Mouse (Mus musculus) adrenal gland, adult 8-10 months (tissue): Measurements from ENCODE around the gene Gpr132. TPM values are rescaled to one million over a fixed set of nuclear protein-coding genes. Genes with fewer than 3 reads are reported as not detected.
"Not testable (repeated sequence)": the region's sequence is repeated elsewhere in the genome, so short reads cannot be mapped to it uniquely, and the experiment has no call there.

ENCODE experiments used
- DNase-seq: peaks from one replicate; pipeline ENCODE4 v3.0.0; 2022
- total RNA-seq, 4 experiments: library from RNA; stranded (reverse); gene quantifications; 2 replicates each; pipeline ENCODE4 v1.2.4; 2022

Gpr132 gene
- total RNA-seq, 4 experiments from 2014 or later, result 0.42 to 0.80 (median 0.56) TPM

- DNase-seq, result no peak
These were observed 48.9 kb downstream of the Gpr132 start for GRCm38 (mm10) chr12:112819057-112819662.

GRCm38 (mm10) chr12:112816866-112817265 is 51.2 kb downstream of the Gpr132 start:
- not testable (repeated sequence) for DNase-seq

DNA sequence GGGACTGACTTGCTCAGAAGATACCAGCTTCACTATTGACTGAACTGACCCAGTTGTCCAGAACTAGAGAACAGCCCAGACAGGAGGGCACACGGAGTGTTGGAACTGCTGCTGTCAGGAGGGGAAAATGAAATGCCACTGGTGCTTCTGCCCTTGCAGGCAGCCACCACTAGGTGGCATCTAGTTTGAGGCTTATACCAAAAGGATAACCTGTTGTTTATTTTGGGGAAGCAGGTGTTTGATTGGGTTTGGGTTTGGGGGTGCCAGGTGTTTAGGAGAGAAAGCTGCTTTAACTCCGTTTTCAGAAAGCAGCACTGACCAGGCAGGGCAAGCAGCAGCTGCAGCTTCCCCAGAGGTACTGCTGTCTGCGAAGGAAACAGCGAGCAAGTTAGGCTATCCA is 51.7 kb downstream of the Gpr132 start:
- no peak for DNase-seq

DNA sequence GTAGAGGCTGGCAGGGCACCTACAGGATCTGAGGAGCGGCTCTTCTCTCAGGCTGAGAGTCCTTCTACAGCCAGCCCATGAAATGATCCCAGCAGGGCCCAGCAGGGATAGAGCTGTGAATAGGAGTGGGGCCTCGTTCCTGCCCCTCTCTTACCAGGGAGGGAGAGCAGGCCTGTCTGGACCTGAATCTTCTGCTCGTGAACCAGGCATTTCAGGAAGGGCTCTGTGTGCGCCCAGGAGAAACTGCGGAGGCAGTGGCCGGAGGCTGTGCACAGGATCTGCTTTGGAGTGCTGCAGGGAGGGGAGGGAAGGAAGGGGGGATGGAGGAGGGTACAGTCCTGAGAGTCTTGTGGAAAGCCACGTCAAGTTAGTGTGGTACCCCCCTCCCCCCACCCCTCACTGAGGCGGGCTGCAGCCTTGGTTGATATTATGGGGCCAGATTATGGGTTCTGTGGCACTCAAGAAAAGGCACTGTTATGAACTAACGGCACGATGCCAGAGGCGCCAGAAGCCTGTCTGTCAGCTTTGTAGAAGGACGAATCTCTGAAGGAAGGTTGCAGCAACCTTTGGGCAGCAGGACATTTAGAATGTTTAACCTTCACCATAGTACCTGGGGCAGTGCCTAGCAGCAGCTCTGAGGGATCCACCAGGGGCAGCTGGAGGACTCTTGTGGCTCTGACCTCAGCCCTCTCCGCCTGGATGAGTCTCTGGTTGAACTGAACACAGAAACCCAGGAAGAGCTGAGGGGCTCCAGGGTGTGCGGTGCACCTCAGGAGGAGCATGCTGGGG is 53.2 kb downstream of the Gpr132 start:
- no peak for DNase-seq

DNA sequence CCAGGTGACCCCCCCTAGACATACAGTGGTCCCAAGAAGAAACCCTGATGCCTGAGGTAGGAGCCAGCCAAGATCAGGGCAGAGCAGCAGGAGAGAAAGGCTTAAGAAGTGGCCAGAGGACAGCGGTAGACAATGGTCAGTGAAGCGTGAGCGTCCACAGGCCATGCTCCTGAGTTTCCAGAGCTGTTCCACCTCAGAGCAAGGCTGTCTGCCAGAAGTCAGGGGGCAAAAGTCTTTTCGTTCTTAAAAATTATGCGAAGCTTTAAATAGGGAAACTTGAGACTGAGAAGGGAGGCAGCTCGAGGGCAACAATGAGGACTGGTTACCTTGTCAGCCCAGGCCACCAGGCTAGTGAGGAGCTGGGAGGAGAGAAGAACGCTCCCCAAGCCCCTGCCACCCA is 54.7 kb downstream of the Gpr132 start:
- no peak for DNase-seq

GRCm38 (mm10) chr12:112810092-112810885 is 57.7 kb downstream of the Gpr132 start:
- no peak for DNase-seq

DNA sequence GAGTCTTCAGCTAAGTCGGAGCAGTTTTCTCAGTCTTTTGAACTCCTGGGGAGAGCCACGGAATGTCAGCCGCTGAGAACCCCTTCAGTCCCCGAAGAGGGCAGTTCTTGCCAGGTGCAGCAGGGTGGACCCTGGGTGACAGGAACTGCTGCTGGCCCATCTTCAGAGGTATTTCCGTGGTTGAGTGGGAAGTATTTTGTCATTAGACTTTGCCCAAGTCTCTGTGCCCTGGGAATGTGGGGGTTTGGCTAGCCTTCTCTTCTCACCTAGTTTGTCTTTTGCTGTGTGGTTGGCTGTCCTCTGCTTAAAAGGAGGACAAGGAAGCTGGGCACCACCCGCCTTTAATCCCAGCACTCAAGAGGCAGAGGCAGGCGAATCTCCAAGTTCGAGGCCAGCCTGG is 58.4 kb downstream of the Gpr132 start:
- DNase-seq, result no peak

GRCm38 (mm10) chr12:112808587-112809364 is 59.3 kb downstream of the Gpr132 start, which contains the start of gene Clba1:
Gene Clba1, plus strand, starts transcription at chr12:112808937.
- peak; percentile 90 for DNase-seq

DNA sequence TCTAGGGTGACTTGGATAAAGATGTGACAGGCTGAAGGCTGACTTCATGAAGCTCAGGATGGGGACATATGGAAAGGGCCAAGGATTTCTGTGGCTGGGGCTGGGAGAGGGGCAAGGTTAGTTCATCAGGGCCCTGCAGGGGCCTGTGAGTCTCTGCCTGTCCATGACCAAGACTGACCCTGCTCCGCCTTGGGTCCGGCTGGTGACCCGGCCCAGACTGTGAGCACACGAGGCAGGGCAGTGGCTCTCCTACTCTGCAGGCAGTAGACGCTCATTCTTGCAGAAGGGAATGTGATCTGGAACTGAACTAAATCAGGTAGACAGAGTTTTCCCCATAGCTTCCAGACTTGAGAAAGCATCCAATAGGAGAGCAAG is 59.8 kb downstream of the Gpr132 start:
- DNase-seq, result no peak

DNA sequence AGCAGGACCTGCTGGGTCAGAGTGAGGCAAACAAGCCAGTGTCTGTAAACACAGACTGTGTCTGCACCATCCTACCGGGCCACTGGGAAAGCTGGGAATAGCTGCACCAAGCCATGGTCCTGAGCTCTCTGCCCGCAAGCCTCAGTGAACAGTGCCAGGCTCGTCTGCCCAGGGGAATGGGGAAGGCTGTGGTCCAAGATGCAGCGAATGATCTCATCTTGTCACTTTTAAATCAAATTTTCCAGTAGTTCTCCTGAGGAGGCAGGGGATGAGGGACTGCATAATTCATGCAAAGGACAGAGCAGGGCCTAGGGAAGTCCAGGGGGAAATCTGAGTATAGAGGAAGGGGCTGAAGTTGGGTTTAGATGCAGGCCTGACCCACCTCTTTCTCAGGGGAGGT is 60.2 kb downstream of the Gpr132 start:
- DNase-seq, result no peak

DNA sequence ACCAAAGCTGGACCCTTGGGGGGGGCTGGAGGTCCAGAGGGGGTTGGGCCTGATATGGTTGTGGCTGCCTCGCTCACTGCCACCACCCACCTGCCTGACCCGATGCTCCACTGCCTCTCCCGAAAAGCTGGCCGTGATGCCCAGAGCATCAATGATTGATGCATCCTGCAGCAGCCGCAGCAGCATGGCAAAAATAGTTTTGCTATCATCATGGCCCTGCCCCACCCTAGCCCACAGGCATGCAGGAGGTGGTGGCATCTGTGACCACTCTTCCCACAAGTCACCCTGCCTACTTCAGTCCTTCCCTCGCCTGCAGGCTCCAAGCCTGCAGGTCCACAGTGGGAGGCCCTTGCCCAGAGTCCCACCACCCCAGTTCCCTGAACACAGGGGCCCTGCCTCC is 62.0 kb downstream of the Gpr132 start:
- DNase-seq, result no peak

DNA sequence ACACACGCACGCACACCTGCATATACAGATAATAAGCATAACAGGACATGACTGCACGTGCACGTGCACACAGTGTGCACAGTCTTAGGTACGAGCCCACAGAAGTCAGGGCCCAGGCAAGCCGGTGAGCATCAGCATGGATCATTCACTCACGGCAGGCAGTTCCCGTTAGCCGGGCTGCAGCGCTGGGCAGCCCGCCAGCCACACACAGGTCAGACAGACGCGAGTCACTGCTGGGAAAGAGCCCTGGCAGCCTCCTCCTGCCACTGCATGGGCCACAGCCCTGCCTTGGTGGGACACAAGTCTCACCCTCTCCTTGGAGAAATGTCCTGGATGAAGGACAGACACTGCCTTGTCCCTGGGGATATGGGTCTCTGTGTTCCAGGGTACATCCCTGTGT is 64.0 kb downstream of the Gpr132 start:
- DNase-seq, result no peak

DNA sequence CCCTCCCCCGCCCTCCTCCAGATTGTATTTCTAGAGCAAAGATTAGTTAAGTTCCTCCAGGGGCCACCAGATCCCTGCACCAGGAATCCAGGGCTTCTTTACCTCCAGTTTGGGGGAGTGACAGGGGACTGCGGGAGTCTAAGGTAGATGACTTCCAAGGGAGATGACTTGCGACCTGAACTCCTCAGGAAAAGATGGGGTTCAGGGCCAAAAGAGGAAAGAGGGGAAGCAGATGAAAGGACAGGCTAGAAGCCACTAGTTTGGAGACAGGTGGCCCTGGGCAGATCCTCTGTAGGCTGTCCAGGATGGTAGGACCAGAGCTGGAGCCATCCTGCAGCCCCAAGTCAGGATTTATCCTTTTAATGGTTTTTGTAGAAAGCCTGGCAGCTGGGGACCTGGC is 65.1 kb downstream of the Gpr132 start:
- no peak for DNase-seq

DNA sequence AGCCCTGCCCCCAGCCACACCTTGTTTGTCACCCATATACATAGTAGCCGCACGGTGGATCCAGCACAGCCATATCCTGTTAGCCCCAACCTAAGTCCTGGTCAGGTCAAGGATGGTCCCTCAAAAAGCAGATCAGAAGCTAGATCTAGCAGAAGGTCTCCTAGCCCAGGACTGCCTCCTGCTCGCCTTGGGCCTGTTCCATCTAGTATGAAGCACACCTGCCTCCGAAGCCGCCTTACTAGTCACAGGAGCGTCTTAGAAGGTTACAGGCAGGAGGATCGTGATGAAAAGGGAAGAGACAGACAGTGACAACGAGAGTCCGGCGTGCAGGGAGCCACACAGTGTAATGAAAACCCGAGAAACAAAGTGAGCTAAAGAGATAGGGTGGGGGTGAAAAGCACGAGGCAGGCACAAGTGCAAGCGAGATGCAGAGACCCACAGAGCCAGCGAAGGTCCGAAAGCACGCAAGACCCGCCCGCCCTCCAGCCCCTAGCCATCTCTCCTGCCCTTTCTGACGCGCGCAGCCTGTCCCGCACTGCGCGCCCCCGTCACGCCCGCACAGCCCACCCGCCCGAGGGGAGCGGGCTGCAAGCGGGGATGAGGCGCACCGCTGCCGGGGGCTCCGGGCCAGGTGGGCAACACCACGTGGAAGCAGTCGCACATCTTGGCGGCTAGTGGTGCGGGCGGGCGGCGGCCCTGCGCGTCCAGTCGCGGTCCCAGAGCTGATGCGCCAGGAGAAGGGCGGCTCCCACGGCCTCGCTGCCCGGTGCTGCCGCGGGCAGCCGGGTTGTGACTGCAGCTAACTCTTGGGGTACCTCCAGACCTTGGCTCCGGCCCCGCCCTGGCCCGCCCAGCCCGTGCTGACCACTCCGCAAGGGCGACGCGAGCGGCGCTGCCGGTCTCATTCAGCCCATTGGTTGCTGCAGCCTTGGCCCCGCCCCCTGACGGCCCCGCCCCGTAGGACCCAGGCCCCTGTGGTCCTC is 65.9 kb downstream of the Gpr132 start, which contains the start of gene Ahnak2:
Ahnak2 (minus strand) TSS at position 794 of the 983 bp plus-strand sequence.
- DNase-seq, result no peak

Other genes with a start within 250 kb of the Gpr132 start
- gene Adssl1, start 248.2 kb downstream of the Gpr132 start, total RNA-seq, result 10 to 100 TPM; 15.2 to 53.1 (median 30.7) TPM
- gene Siva1, start 223.5 kb downstream of the Gpr132 start, total RNA-seq, result 10 to 100 TPM; 37.0 to 73.9 (median 51.5) TPM
- gene Akt1, start 193.3 kb downstream of the Gpr132 start, total RNA-seq, result 100 to 1,000 TPM; 275 to 460 (median 313) TPM
- gene Zbtb42, start 189.4 kb downstream of the Gpr132 start, total RNA-seq, result 10 to 100 TPM in 3 of 4 experiments, 1 to 10 TPM in 1; 8.7 to 20.1 (median 15.9) TPM
- gene Cep170b, start 147.8 kb downstream of the Gpr132 start, total RNA-seq, result 10 to 100 TPM; 43.6 to 74.0 (median 59.1) TPM
- 10 to 100 TPM in 3 of 4 experiments, 1 to 10 TPM in 1; 9.1 to 21.7 (median 15.5) TPM for gene Pld4, start 107.6 kb downstream of the Gpr132 start, total RNA-seq
- 10 to 100 TPM in 3 of 4 experiments, 1 to 10 TPM in 1; 7.6 to 17.7 (median 14.5) TPM for gene Ahnak2, start 65.6 kb downstream of the Gpr132 start, total RNA-seq
- gene Clba1, start 59.3 kb downstream of the Gpr132 start, total RNA-seq, result 10 to 100 TPM; 10.6 to 16.1 (median 14.0) TPM
- 10 to 100 TPM; 11.7 to 14.7 (median 13.6) TPM for gene Cdca4, start 38.8 kb downstream of the Gpr132 start, total RNA-seq
- gene Jag2, start 61.5 kb upstream of the Gpr132 start, total RNA-seq, result 10 to 100 TPM in 1 of 4 experiments, 1 to 10 TPM in 3; 3.7 to 10.1 (median 6.6) TPM
- gene Nudt14, start 73.9 kb upstream of the Gpr132 start, total RNA-seq, result 10 to 100 TPM; 29.3 to 45.0 (median 36.1) TPM
- 10 to 100 TPM; 21.5 to 30.9 (median 24.2) TPM for gene Btbd6, start 108.3 kb upstream of the Gpr132 start, total RNA-seq
- 10 to 100 TPM; 49.6 to 86.9 (median 68.3) TPM for gene Brf1, start 132.5 kb upstream of the Gpr132 start, total RNA-seq
- 10 to 100 TPM; 42.2 to 60.4 (median 53.7) TPM for gene Pacs2, start 146.3 kb upstream of the Gpr132 start, total RNA-seq
- gene Tex22, start 206.3 kb upstream of the Gpr132 start, total RNA-seq, result under 1 TPM in 3 of 4 experiments, not detected in 1; 0.38 to 0.65 (median 0.62) TPM
- gene Mta1, start 230.1 kb upstream of the Gpr132 start, total RNA-seq, result 10 to 100 TPM; 81.8 to 92.8 (median 86.8) TPM